Mouse (Mus musculus): ENCODE data around the gene Lsg1. TPM values are rescaled to one million over a fixed set of nuclear protein-coding genes. Genes with fewer than 3 reads are reported as not detected.

Lsg1 gene
- total and polyA plus RNA-seq, 3 experiments, result 58.8 to 84.4 TPM; not detected in 1

DNA sequence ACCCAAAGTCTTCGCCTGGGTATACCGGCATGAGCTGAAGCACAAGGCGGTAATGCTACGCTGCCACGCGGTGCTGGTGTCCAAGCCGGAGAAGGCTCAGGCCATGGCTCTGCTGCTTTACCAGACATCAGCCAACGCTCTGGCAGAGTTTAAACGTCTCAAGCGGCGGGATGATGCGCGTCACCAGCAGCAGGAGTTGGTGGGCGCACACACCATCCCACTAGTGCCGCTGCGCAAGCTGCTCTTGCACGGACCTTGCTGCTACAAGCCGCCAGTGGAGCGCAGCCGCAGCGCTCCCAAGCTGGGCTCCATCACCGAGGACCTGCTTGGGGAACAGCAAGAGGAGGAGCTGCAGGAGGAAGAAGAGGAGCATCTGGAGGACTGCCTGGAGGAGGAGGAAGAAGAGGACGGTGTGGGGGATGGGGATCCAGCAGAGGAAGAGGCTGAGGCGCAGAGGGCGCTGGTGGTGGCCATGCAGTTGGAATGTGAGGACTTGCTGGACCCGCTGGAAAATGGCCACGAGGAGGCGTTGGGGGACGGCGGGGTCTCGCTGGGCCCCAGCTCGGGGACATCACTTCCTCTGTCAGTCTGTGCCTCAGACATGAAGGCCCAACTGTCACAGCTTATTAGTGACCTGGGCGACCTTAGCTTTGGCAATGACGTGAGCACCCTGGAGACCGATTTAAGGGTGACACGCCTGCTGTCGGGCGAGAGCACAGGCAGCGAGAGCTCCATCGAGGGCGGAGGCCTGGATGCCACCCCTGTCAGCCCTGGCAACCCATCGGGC is 13.8 kb upstream of the Lsg1 start:
- Histone ChIP-seq H3K27ac (ENCODE audit: control insufficient read depth, low read depth, low read length) (no peak overlapping the region), H3K4me1 (ENCODE audit: control insufficient read depth in 1 of 2, insufficient read depth in 2 of 2, low read length in 2 of 2) (no peaks in the 10 kb centered on the region; a peak in 1 of 4 replicates), H3K36me3 (ENCODE audit: control insufficient read depth in 1 of 2, insufficient read depth in 2 of 2, low read length in 2 of 2) (0 out of 4 replicates have a peak, but pooled peaks cover 0 to 2% of the 10 kb centered on the region in 2 experiments), H3K9me3 (replicated peaks; ENCODE audit: insufficient read depth, low read length) (no peaks in the 10 kb centered on the region), H3K27me3 (ENCODE audit: control insufficient read depth in 1 of 2, insufficient read depth in 2 of 2, low read length in 2 of 2) (peaks cover 6 to 13% of the 10 kb centered on the region in 2 experiments; a peak in 3 of 4 replicates), H3K9ac (ENCODE audit: control insufficient read depth, low read depth, low read length, poor library complexity, severe bottlenecking) (no peak overlapping the region), H3K79me2 (ENCODE audit: control insufficient read depth, insufficient read depth, low read length, poor library complexity) (no peaks in the 10 kb centered on the region; the same call in 1 of the 2 replicates), H3K4me3 (ENCODE audit: control insufficient read depth in 1 of 2, insufficient read depth in 1 of 2, low read depth in 2 of 2, low read length in 2 of 2) (no peak overlapping the region)
- TF ChIP-seq SIN3A (IDR thresholded peaks at IDR 0.05; ENCODE audit: low read length) (no peak), MAX (IDR thresholded peaks at IDR 0.05; ENCODE audit: low read length) (no peak), BHLHE40 (IDR thresholded peaks at IDR 0.05; ENCODE audit: borderline replicate concordance, low read depth, low read length) (no peak), GABPA (IDR thresholded peaks at IDR 0.05; ENCODE audit: low read depth, low read length) (no peak), MYC (IDR thresholded peaks at IDR 0.05; ENCODE audit: low read depth, low read length) (no peak)
- DNase-seq (ENCODE audit: low read depth, low spot score), result no peak

DNA sequence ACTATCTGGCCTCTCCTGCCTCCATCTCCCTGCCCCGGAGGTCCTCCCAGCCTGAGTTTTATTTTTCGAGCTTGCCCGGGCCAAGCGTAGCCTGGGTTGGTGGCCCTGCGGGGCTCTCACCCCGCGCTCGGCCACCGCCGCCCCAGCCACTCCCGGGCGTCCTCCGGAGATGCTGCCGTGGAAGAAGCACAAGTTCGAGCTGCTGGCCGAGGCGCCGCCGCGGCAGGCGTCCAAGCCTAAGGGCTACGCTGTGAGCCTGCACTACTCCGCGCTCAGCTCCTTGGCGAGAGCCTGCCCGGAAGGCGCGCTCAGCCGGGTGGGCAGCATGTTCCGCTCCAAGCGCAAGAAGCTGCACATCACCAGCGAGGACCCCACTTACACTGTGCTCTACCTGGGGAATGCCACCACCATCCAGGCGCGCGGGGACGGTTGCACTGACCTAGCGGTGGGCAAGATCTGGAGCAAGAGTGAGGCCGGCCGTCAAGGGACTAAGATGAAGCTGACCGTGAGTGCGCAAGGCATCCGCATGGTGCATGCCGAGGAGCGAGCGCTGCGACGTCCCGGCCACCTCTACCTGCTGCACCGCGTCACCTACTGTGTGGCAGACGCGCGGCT is 13.1 kb upstream of the Lsg1 start:
- Histone ChIP-seq H3K9me3 (replicated peaks; ENCODE audit: insufficient read depth, low read length) (no peaks in the 10 kb centered on the region), H3K27ac (ENCODE audit: control insufficient read depth, low read depth, low read length) (no peak overlapping the region), H3K4me3 (ENCODE audit: control insufficient read depth in 1 of 2, insufficient read depth in 1 of 2, low read depth in 2 of 2, low read length in 2 of 2) (no peak overlapping the region), H3K9ac (ENCODE audit: control insufficient read depth, low read depth, low read length, poor library complexity, severe bottlenecking) (no peak overlapping the region), H3K27me3 (ENCODE audit: control insufficient read depth in 1 of 2, insufficient read depth in 2 of 2, low read length in 2 of 2) (peaks cover 6 to 10% of the 10 kb centered on the region in 2 experiments; a peak in 3 of 4 replicates), H3K4me1 (ENCODE audit: control insufficient read depth in 1 of 2, insufficient read depth in 2 of 2, low read length in 2 of 2) (no peaks in the 10 kb centered on the region; a peak in 1 of 4 replicates), H3K36me3 (ENCODE audit: control insufficient read depth in 1 of 2, insufficient read depth in 2 of 2, low read length in 2 of 2) (0 out of 4 replicates have a peak, but pooled peaks cover 0 to 2% of the 10 kb centered on the region in 2 experiments), H3K79me2 (ENCODE audit: control insufficient read depth, insufficient read depth, low read length, poor library complexity) (no peaks in the 10 kb centered on the region; the same call in 1 of the 2 replicates)
- DNase-seq (ENCODE audit: low read depth, low spot score), result no peak
- TF ChIP-seq RAD21 (IDR thresholded peaks at IDR 0.05; ENCODE audit: low read depth, low read length), result no peak
- no peak for TF ChIP-seq EP300 (IDR thresholded peaks at IDR 0.05; ENCODE audit: low read depth in 1 of 2, low read length in 2 of 2)
- TF ChIP-seq MAFK (IDR thresholded peaks at IDR 0.05; ENCODE audit: borderline replicate concordance, low read depth, low read length), result no peak
- TF ChIP-seq CHD2 (IDR thresholded peaks at IDR 0.05; ENCODE audit: low read length), result no peak
- TF ChIP-seq TCF12 (IDR thresholded peaks at IDR 0.05; ENCODE audit: low read depth, low read length), result no peak
- no peak for TF ChIP-seq MAZ (IDR thresholded peaks at IDR 0.05; ENCODE audit: low read depth, low read length)
- no peak for TF ChIP-seq E2F4 (IDR thresholded peaks at IDR 0.05; ENCODE audit: borderline replicate concordance, low read depth, low read length)
